Mouse (Mus musculus) forebrain, embryonic 10.5 days (tissue): Measurements from ENCODE around the gene Slc39a7. TPM values are rescaled to one million over a fixed set of nuclear protein-coding genes. Genes with fewer than 3 reads are reported as not detected.
A peak's percentile ranks its signal among the peaks of the same experiment; 100 is the strongest.

Experiments
- DNase-seq: peaks from one replicate; pipeline ENCODE4 v3.0.0-alpha.2; 2017; ENCODE audit warnings: low spot score; ENCODE audit errors: extremely low spot score
- H3K27ac ChIP-seq: fragments of 300-500 bp; sonication (generic); 2 replicates; pipeline ENCODE4 v1.5.1; 2016; ENCODE audit warnings: mild to moderate bottlenecking
- H3K27me3 ChIP-seq: fragments of 300-500 bp; sonication (generic); 2 replicates; pipeline ENCODE4 v1.6.1; 2016; ENCODE audit warnings: mild to moderate bottlenecking; ENCODE audit not compliant: poor library complexity, severe bottlenecking
- H3K36me3 ChIP-seq: fragments of 300-500 bp; sonication (generic); replicated peaks from 2 replicates; pipeline ENCODE4 v1.6.1; 2016; ENCODE audit warnings: mild to moderate bottlenecking, moderate library complexity
- H3K4me1 ChIP-seq: fragments of 300-500 bp; sonication (generic); 2 replicates; pipeline ENCODE4 v1.6.1; 2016
- H3K4me3 ChIP-seq: fragments of 300-500 bp; sonication (generic); 2 replicates; pipeline ENCODE4 v1.5.1; 2016; ENCODE audit warnings: mild to moderate bottlenecking, moderate library complexity
- H3K9me3 ChIP-seq: fragments of 300-500 bp; sonication (generic); 2 replicates; pipeline ENCODE4 v1.6.1; 2016; ENCODE audit warnings: mild to moderate bottlenecking, moderate library complexity
- WGBS: fragments of 180-500 bp; shearing (Covaris S2); methylation state at CpG from one replicate; pipeline ENCODE4 v1.1.7; 2016; 5-methylcytosine and 5-hydroxymethylcytosine counted together
- polyA plus RNA-seq: library from polyadenylated mRNA; unstranded; fragments of >200 nt; fragmentation: Nextera tagmentation; extraction: Ambion mirVana; gene quantifications from 2 replicates; pipeline ENCODE4 v1.2.1, GENCODE M21; 2016

The Slc39a7 gene
- polyA plus RNA-seq = 203 and 206 TPM in 2 replicates

- Histone ChIP-seq H3K4me3 (peak within 1 kb of the TSS; percentile 98), H3K27ac (peak within 1 kb of the TSS; percentile 100), H3K27me3 (no peaks in the 10 kb centered on the region), H3K36me3 (peaks cover 64% of the 10 kb centered on the region), H3K9me3 (no peaks in the 10 kb centered on the region), H3K4me1 (peaks cover 75% of the 10 kb centered on the region)
- WGBS = under 1% methylated on average over 78 of the region's 88 CpGs
- peak; percentile 99 for DNase-seq
These were observed at the start of gene Slc39a7, which contains the start of gene Rxrb for GRCm38 (mm10) chr17:34031465-34032173. TSS of gene Slc39a7 (minus strand) at chr17:34031682. TSS of gene Rxrb (plus strand) at chr17:34031812.

GRCm38 (mm10) chr17:34079621-34080020 is 48.1 kb upstream of the Slc39a7 start:
- WGBS = 11% methylated on average over 5 of the region's 5 CpGs
- H3K4me1 ChIP-seq = peaks cover 30% of the 10 kb centered on the region
- no peak overlapping the region for H3K4me3 ChIP-seq
- peaks cover 21% of the 10 kb centered on the region for H3K27me3 ChIP-seq
- no peaks in the 10 kb centered on the region for H3K36me3 ChIP-seq
- H3K27ac ChIP-seq = no peak overlapping the region
- H3K9me3 ChIP-seq = no peaks in the 10 kb centered on the region; the same call in 1 of the 2 replicates
- DNase-seq = no peak

GRCm38 (mm10) chr17:34079002-34079401 is 47.5 kb upstream of the Slc39a7 start:
- Histone ChIP-seq H3K9me3 (no peaks in the 10 kb centered on the region; the same call in 1 of the 2 replicates), H3K4me3 (no peak overlapping the region), H3K27ac (no peak overlapping the region), H3K36me3 (no peaks in the 10 kb centered on the region), H3K27me3 (peaks cover 21% of the 10 kb centered on the region), H3K4me1 (peaks cover 30% of the 10 kb centered on the region)
- no peak for DNase-seq
- WGBS = 89% methylated on average over 11 of the region's 11 CpGs

GRCm38 (mm10) chr17:34078148-34078547 is 46.7 kb upstream of the Slc39a7 start:
- Histone ChIP-seq H3K4me1 (peaks cover 26% of the 10 kb centered on the region), H3K27me3 (peaks cover 21% of the 10 kb centered on the region), H3K4me3 (no peak overlapping the region), H3K36me3 (no peaks in the 10 kb centered on the region), H3K9me3 (no peaks in the 10 kb centered on the region; the same call in 1 of the 2 replicates), H3K27ac (no peak overlapping the region)
- WGBS = 78% methylated on average over 4 of the region's 4 CpGs
- no peak for DNase-seq

GRCm38 (mm10) chr17:34077549-34077948 is 46.1 kb upstream of the Slc39a7 start:
- Histone ChIP-seq H3K4me1 (peaks cover 20% of the 10 kb centered on the region), H3K36me3 (no peaks in the 10 kb centered on the region), H3K27ac (no peak overlapping the region), H3K27me3 (peaks cover 21% of the 10 kb centered on the region), H3K9me3 (no peaks in the 10 kb centered on the region; the same call in 1 of the 2 replicates), H3K4me3 (0 out of 2 replicates have a peak overlapping the region, but pooled peaks have one; percentile 1)
- DNase-seq = peak; percentile 79
- WGBS = 3% methylated on average over 9 of the region's 9 CpGs

- peak; percentile 53 for DNase-seq
- WGBS = 42% methylated on average over 7 of the region's 7 CpGs
- H3K4me3 ChIP-seq = no peak overlapping the region
- no peaks in the 10 kb centered on the region for H3K9me3 ChIP-seq
- H3K36me3 ChIP-seq = no peaks in the 10 kb centered on the region
- H3K27me3 ChIP-seq = peaks cover 21% of the 10 kb centered on the region
- H3K27ac ChIP-seq = no peak overlapping the region
- peaks cover 19% of the 10 kb centered on the region for H3K4me1 ChIP-seq
These were observed 43.8 kb upstream of the Slc39a7 start for GRCm38 (mm10) chr17:34075271-34075670.

GRCm38 (mm10) chr17:34072091-34072490 is 40.6 kb upstream of the Slc39a7 start:
- peaks cover 16% of the 10 kb centered on the region for H3K27me3 ChIP-seq
- H3K9me3 ChIP-seq = no peaks in the 10 kb centered on the region
- H3K36me3 ChIP-seq = no peaks in the 10 kb centered on the region
- no peak overlapping the region for H3K4me3 ChIP-seq
- 83% methylated on average over 5 of the region's 5 CpGs for WGBS
- peaks cover 10% of the 10 kb centered on the region for H3K4me1 ChIP-seq
- no peak overlapping the region for H3K27ac ChIP-seq
- DNase-seq = no peak

GRCm38 (mm10) chr17:34068864-34069263 is 37.4 kb upstream of the Slc39a7 start:
- 50% methylated on average over 3 of the region's 3 CpGs for WGBS
- no peak overlapping the region for H3K4me3 ChIP-seq
- H3K4me1 ChIP-seq = peaks cover 2% of the 10 kb centered on the region; the same call in 1 of the 2 replicates
- DNase-seq = no peak
- no peak overlapping the region for H3K27ac ChIP-seq
- H3K36me3 ChIP-seq = no peaks in the 10 kb centered on the region
- H3K27me3 ChIP-seq = no peaks in the 10 kb centered on the region
- H3K9me3 ChIP-seq = no peaks in the 10 kb centered on the region

- peaks cover 23% of the 10 kb centered on the region for H3K4me1 ChIP-seq
- H3K9me3 ChIP-seq = no peaks in the 10 kb centered on the region
- peaks cover 5% of the 10 kb centered on the region; the same call in 1 of the 2 replicates for H3K36me3 ChIP-seq
- no peaks in the 10 kb centered on the region for H3K27me3 ChIP-seq
- H3K27ac ChIP-seq = no peak overlapping the region
- H3K4me3 ChIP-seq = no peak overlapping the region
- no peak for DNase-seq
- WGBS = 86% methylated on average over 7 of the region's 7 CpGs
These were observed 25.7 kb upstream of the Slc39a7 start for GRCm38 (mm10) chr17:34057224-34057623.

- H3K4me3 ChIP-seq = no peak overlapping the region
- WGBS = 95% methylated on average over 5 of the region's 5 CpGs
- H3K9me3 ChIP-seq = peaks cover 8% of the 10 kb centered on the region
- 0 out of 2 replicates have a peak, but pooled peaks cover 5% of the 10 kb centered on the region for H3K27me3 ChIP-seq
- no peak for DNase-seq
- H3K36me3 ChIP-seq = peaks cover 2% of the 10 kb centered on the region; the same call in 1 of the 2 replicates
- H3K4me1 ChIP-seq = peaks cover 4% of the 10 kb centered on the region
- no peak overlapping the region for H3K27ac ChIP-seq
These were observed 16.0 kb upstream of the Slc39a7 start for GRCm38 (mm10) chr17:34047404-34048050.

- WGBS = 79% methylated on average over 14 of the region's 14 CpGs
- Histone ChIP-seq H3K4me1 (peaks cover 18% of the 10 kb centered on the region), H3K36me3 (peaks cover 2% of the 10 kb centered on the region; the same call in 1 of the 2 replicates), H3K9me3 (peaks cover 8% of the 10 kb centered on the region), H3K27me3 (peaks cover 20% of the 10 kb centered on the region), H3K27ac (0 out of 2 replicates have a peak overlapping the region, but pooled peaks have one; percentile 1), H3K4me3 (no peak overlapping the region)
- no peak for DNase-seq
These were observed 14.5 kb upstream of the Slc39a7 start for GRCm38 (mm10) chr17:34045941-34046340.

GRCm38 (mm10) chr17:34039562-34040450 is 8.3 kb upstream of the Slc39a7 start:
- H3K36me3 ChIP-seq = peaks cover 35% of the 10 kb centered on the region
- no peaks in the 10 kb centered on the region for H3K9me3 ChIP-seq

More at GRCm38 (mm10) chr17:34039562-34040450, 8.3 kb upstream of the Slc39a7 start:
- Histone ChIP-seq H3K27ac (peak overlapping the region; percentile 66), H3K4me1 (peaks cover 60% of the 10 kb centered on the region), H3K4me3 (peak overlapping the region; percentile 44), H3K27me3 (peaks cover 56% of the 10 kb centered on the region)
- no peak for DNase-seq
- 31% methylated on average over 17 of the region's 17 CpGs for WGBS
